Mouse (Mus musculus) MEL (cell line): ENCODE measurements at regions not wholly inside any gene's neighbourhood (a gene's known extent, or its start where the extent isn't known, plus 50 kb on each side); places are given as distances from the start of the nearest gene placed in this dataset.

Experiments
- CHD1 ChIP-seq: IDR thresholded peaks from 2 replicates; pipeline ENCODE4 v1.6.1; 2012; ENCODE audit warnings: low read depth, mild to moderate bottlenecking, inconsistent platforms, low read length, improper control_type of control experiment
- CHD2 ChIP-seq: IDR thresholded peaks from 2 replicates; pipeline ENCODE4 v1.6.1; 2011; ENCODE audit warnings: low read length, improper control_type of control experiment
- CTCF ChIP-seq, 3 experiments: IDR thresholded peaks in 2 of 3; conservative IDR thresholded peaks in 1 of 3; 2 replicates each; pipeline ENCODE4 v1.5.1; 2011 to 2012; ENCODE audit warnings: low read length in 3 of 3, low read depth in 2 of 3, mild to moderate bottlenecking in 2 of 3, improper control_type of control experiment in 1 of 3, inconsistent platforms in 1 of 3, mixed read lengths in 1 of 3, moderate library complexity in 1 of 3; ENCODE audit not compliant: control insufficient read depth in 1 of 3, insufficient read depth in 1 of 3, poor library complexity in 1 of 3, severe bottlenecking in 1 of 3
- E2F4 ChIP-seq: IDR thresholded peaks from 2 replicates; pipeline ENCODE4 v1.6.1; 2011; ENCODE audit warnings: low read depth, low read length, improper control_type of control experiment, borderline replicate concordance
- ELF1 ChIP-seq: IDR thresholded peaks from 2 replicates; pipeline ENCODE4 v1.6.1; 2014; ENCODE audit warnings: low read depth, mild to moderate bottlenecking, inconsistent platforms, low read length, improper control_type of control experiment, moderate library complexity
- EP300 ChIP-seq, 2 experiments: IDR thresholded peaks; 2 replicates each; pipeline ENCODE4 v1.6.1; 2011; ENCODE audit warnings: improper control_type of control experiment in 2 of 2, low read length in 2 of 2, low read depth in 1 of 2, mild to moderate bottlenecking in 1 of 2
- GATA1 ChIP-seq: IDR thresholded peaks from 2 replicates; pipeline ENCODE4 v1.6.1; 2011; ENCODE audit warnings: low read depth, low read length, improper control_type of control experiment
- JUND ChIP-seq: IDR thresholded peaks from 2 replicates; pipeline ENCODE4 v1.6.1; 2011; ENCODE audit warnings: low read depth, mild to moderate bottlenecking, improper control_type of control experiment, low read length
- MYC ChIP-seq: IDR thresholded peaks from 2 replicates; pipeline ENCODE4 v1.6.1; 2011; ENCODE audit warnings: low read depth, mild to moderate bottlenecking, low read length, improper control_type of control experiment, moderate library complexity
- POLR2A ChIP-seq, 2 experiments: IDR thresholded peaks; 2 replicates each; pipeline ENCODE4 v1.6.1; 2011 to 2012; ENCODE audit warnings: low read length in 2 of 2, mild to moderate bottlenecking in 2 of 2, control low read depth in 1 of 2, improper control_type of control experiment in 1 of 2, low read depth in 1 of 2, moderate library complexity in 1 of 2; ENCODE audit not compliant: control insufficient read depth in 1 of 2, insufficient read depth in 1 of 2, poor library complexity in 1 of 2
- RAD21 ChIP-seq: IDR thresholded peaks from 2 replicates; pipeline ENCODE4 v1.6.1; 2011; ENCODE audit warnings: mild to moderate bottlenecking, low read depth, low read length, improper control_type of control experiment
- TBP ChIP-seq: IDR thresholded peaks from 2 replicates; pipeline ENCODE4 v1.8.0; 2011; ENCODE audit warnings: low read depth, low read length, improper control_type of control experiment
- TCF12 ChIP-seq: IDR thresholded peaks from 2 replicates; pipeline ENCODE4 v1.6.1; 2014; ENCODE audit warnings: low read depth, mild to moderate bottlenecking, inconsistent platforms, low read length, improper control_type of control experiment, moderate library complexity
- ZC3H11A ChIP-seq: IDR thresholded peaks from 2 replicates; pipeline ENCODE4 v1.6.1; 2012; ENCODE audit warnings: low read depth, mild to moderate bottlenecking, inconsistent platforms, low read length, improper control_type of control experiment

- TF ChIP-seq CTCF (IDR thresholded peaks at IDR 0.05 in 2 of 3, conservative IDR thresholded peaks at IDR 0.05 in 1 of 3; ENCODE audit: control insufficient read depth in 1 of 3, insufficient read depth in 1 of 3, low read depth in 2 of 3, low read length in 3 of 3, poor library complexity in 1 of 3, severe bottlenecking in 1 of 3), result no peak
- no peak for TF ChIP-seq CHD1
- TF ChIP-seq EP300 (IDR thresholded peaks at IDR 0.05; ENCODE audit: low read depth in 1 of 2, low read length in 2 of 2), result no peak
- no peak for TF ChIP-seq ELF1
- no peak for TF ChIP-seq ZC3H11A
- TF ChIP-seq CHD2, result no peak
- TF ChIP-seq TBP, result no peak
- TF ChIP-seq TCF12, result no peak
- no peak for TF ChIP-seq MYC
- no peak for TF ChIP-seq POLR2A (IDR thresholded peaks at IDR 0.05; ENCODE audit: control insufficient read depth in 1 of 2, insufficient read depth in 1 of 2, low read depth in 1 of 2, low read length in 2 of 2, poor library complexity in 1 of 2)
- no peak for TF ChIP-seq GATA1
- no peak for TF ChIP-seq JUND
- no peak for TF ChIP-seq RAD21
- no peak for TF ChIP-seq E2F4
Measured at GRCm38 (mm10) chr3:148052516-148052915, 937.8 kb downstream of the Adgrl2 start.
